Mouse (Mus musculus) MEL (cell line): ENCODE measurements around the gene Krt78.

Experiments
- CTCF ChIP-seq, 3 experiments: IDR thresholded peaks in 2 of 3; conservative IDR thresholded peaks in 1 of 3; 2 replicates each; pipeline ENCODE4 v1.5.1; 2011 to 2012; ENCODE audit warnings: low read length in 3 of 3, low read depth in 2 of 3, mild to moderate bottlenecking in 2 of 3, improper control_type of control experiment in 1 of 3, inconsistent platforms in 1 of 3, mixed read lengths in 1 of 3, moderate library complexity in 1 of 3; ENCODE audit not compliant: control insufficient read depth in 1 of 3, insufficient read depth in 1 of 3, poor library complexity in 1 of 3, severe bottlenecking in 1 of 3
- E2F4 ChIP-seq: IDR thresholded peaks from 2 replicates; pipeline ENCODE4 v1.6.1; 2011; ENCODE audit warnings: low read depth, low read length, improper control_type of control experiment, borderline replicate concordance
- EP300 ChIP-seq, 2 experiments: IDR thresholded peaks; 2 replicates each; pipeline ENCODE4 v1.6.1; 2011; ENCODE audit warnings: improper control_type of control experiment in 2 of 2, low read length in 2 of 2, low read depth in 1 of 2, mild to moderate bottlenecking in 1 of 2
- JUND ChIP-seq: IDR thresholded peaks from 2 replicates; pipeline ENCODE4 v1.6.1; 2011; ENCODE audit warnings: low read depth, mild to moderate bottlenecking, improper control_type of control experiment, low read length
- POLR2AphosphoS2 ChIP-seq: IDR thresholded peaks from 2 replicates; pipeline ENCODE4 v1.6.1; 2011; ENCODE audit warnings: low read length, improper control_type of control experiment
- RCOR1 ChIP-seq: IDR thresholded peaks from 2 replicates; pipeline ENCODE4 v1.6.1; 2012; ENCODE audit warnings: low read depth, mild to moderate bottlenecking, inconsistent platforms, low read length, improper control_type of control experiment
- SIN3A ChIP-seq: IDR thresholded peaks from 2 replicates; pipeline ENCODE4 v1.6.1; 2012; ENCODE audit warnings: low read length, improper control_type of control experiment, inconsistent platforms
- TBP ChIP-seq: IDR thresholded peaks from 2 replicates; pipeline ENCODE4 v1.8.0; 2011; ENCODE audit warnings: low read depth, low read length, improper control_type of control experiment
- TCF12 ChIP-seq: IDR thresholded peaks from 2 replicates; pipeline ENCODE4 v1.6.1; 2014; ENCODE audit warnings: low read depth, mild to moderate bottlenecking, inconsistent platforms, low read length, improper control_type of control experiment, moderate library complexity
- USF2 ChIP-seq, 2 experiments: IDR thresholded peaks; 2 replicates each; pipeline ENCODE4 v1.6.1; 2011 to 2012; ENCODE audit warnings: improper control_type of control experiment in 2 of 2, low read length in 2 of 2, borderline replicate concordance in 1 of 2, inconsistent platforms in 1 of 2, low read depth in 1 of 2, mild to moderate bottlenecking in 1 of 2; ENCODE audit not compliant: insufficient read depth in 1 of 2
- ZKSCAN1 ChIP-seq: IDR thresholded peaks from 2 replicates; pipeline ENCODE4 v1.6.1; 2012; ENCODE audit warnings: low read depth, mild to moderate bottlenecking, inconsistent platforms, low read length, improper control_type of control experiment, moderate library complexity

GRCm38 (mm10) chr15:101980849-101981248 is 26.8 kb upstream of the Krt78 start:
- TF ChIP-seq RCOR1 (no peak), EP300 (IDR thresholded peaks at IDR 0.05; ENCODE audit: low read depth in 1 of 2, low read length in 2 of 2) (no peak), CTCF (IDR thresholded peaks at IDR 0.05 in 2 of 3, conservative IDR thresholded peaks at IDR 0.05 in 1 of 3; ENCODE audit: control insufficient read depth in 1 of 3, insufficient read depth in 1 of 3, low read depth in 2 of 3, low read length in 3 of 3, poor library complexity in 1 of 3, severe bottlenecking in 1 of 3) (no peak), SIN3A (no peak), TCF12 (no peak), E2F4 (no peak), JUND (no peak), USF2 (IDR thresholded peaks at IDR 0.05; ENCODE audit: borderline replicate concordance in 1 of 2, insufficient read depth in 1 of 2, low read depth in 1 of 2, low read length in 2 of 2) (no peak), POLR2AphosphoS2 (no peak), TBP (no peak), ZKSCAN1 (no peak)
